Mouse (Mus musculus) heart, postnatal 0 days (tissue): ENCODE data around the gene Sptssb.

ENCODE experiments used
- CTCF ChIP-seq: IDR thresholded peaks from 2 replicates; pipeline ENCODE4 v1.5.1; 2016; ENCODE audit warnings: antibody characterized with exemption, control low read depth, low read depth
- EP300 ChIP-seq: IDR thresholded peaks from 2 replicates; pipeline ENCODE4 v1.6.1; 2016; ENCODE audit warnings: antibody characterized with exemption, low read depth

DNA sequence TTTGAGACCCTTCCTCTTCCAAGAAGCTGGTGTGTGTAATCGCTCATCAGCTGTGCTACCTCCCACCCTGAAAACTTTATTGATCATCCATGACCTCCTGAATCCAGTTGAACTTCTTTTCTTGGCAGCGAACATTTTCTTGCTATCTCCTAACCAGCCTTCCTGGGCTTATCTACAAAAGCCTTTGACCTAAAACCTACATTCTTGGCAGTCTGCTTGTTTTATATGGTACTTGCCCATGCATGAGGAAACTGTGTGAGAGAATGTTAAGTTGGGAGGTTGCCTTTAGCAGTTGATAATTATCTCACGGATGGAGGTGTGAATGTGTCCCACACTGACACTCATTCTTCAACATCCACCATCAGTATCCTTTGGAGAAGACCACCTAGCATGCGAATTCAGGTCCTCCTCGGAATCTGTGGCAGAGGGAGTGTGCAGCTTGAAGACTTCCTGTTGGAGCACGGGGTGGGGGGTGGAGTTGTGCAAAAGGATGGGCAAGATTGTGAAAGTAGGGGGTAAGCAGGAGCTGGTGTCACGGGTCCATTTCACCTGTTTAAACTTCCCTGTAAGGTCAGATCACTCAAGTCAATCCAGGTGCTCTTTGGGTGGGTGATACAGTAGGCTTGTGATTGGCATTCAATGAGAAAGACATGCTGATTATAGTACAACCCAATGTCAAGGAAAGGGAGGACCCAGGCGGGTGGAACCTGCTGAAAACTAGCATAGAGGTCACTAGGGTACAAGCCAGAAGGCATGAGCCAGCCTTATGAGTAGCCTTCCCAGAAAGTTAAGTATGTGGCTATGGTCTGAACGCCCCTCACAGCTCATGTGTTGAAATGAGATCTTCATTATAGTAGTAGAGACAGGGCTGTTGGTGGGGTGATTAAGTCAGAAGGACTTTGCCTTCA lies 32.7 kb upstream of the Sptssb start:
- TF ChIP-seq CTCF (no peak), EP300 (no peak)
